Mouse (Mus musculus) stomach, embryonic 16.5 days (tissue): ENCODE data around the gene Egfl8. TPM values are rescaled to one million over a fixed set of nuclear protein-coding genes. Genes with fewer than 3 reads are reported as not detected.

ENCODE experiments used
- ATAC-seq: fragments of 200-750 bp; cut with Nextera tagmentation; 2 replicates; pipeline ENCODE4 v1.8.0; 2017; ENCODE audit warnings: moderate number of reproducible peaks, moderate TSS enrichment; ENCODE audit not compliant: insufficient read depth, low FRiP score
- H3K27ac ChIP-seq: fragments of 300-500 bp; sonication (generic); 2 replicates; pipeline ENCODE4 v1.5.1; 2014; ENCODE audit warnings: low read length
- H3K27me3 ChIP-seq: fragments of 300-500 bp; sonication (generic); 2 replicates; pipeline ENCODE4 v1.6.1; 2014; ENCODE audit warnings: low read length, control low read depth, mixed read lengths; ENCODE audit not compliant: control insufficient read depth, insufficient read depth
- H3K36me3 ChIP-seq: fragments of 300-500 bp; sonication (generic); 2 replicates; pipeline ENCODE4 v1.6.1; 2014; ENCODE audit warnings: low read length; ENCODE audit not compliant: control insufficient read depth, insufficient read depth
- H3K4me1 ChIP-seq: fragments of 300-500 bp; sonication (generic); 2 replicates; pipeline ENCODE4 v1.6.1; 2014; ENCODE audit warnings: low read length, control low read depth, mixed read lengths; ENCODE audit not compliant: control insufficient read depth, insufficient read depth
- H3K4me2 ChIP-seq: fragments of 300-500 bp; sonication (generic); 2 replicates; pipeline ENCODE4 v1.6.1; 2014; ENCODE audit warnings: low read depth, low read length, mixed read lengths
- H3K4me3 ChIP-seq: fragments of 300-500 bp; sonication (generic); replicated peaks from 2 replicates; pipeline ENCODE4 v1.5.1; 2014; ENCODE audit warnings: mild to moderate bottlenecking, low read length
- H3K9ac ChIP-seq: fragments of 300-500 bp; sonication (generic); 2 replicates; pipeline ENCODE4 v1.6.1; 2014; ENCODE audit warnings: low read length
- H3K9me3 ChIP-seq: fragments of 300-500 bp; sonication (generic); replicated peaks from 2 replicates; pipeline ENCODE4 v1.6.1; 2016; ENCODE audit warnings: low read length, control low read depth; ENCODE audit not compliant: control insufficient read depth
- WGBS: fragments of 180-500 bp; shearing (Covaris S2); extraction: QIAGEN DNeasy Blood & Tissue Kit; methylation state at CpG from one replicate; pipeline ENCODE4 v1.1.7; 2014; 5-methylcytosine and 5-hydroxymethylcytosine counted together
- polyA plus RNA-seq: library from polyadenylated mRNA; unstranded; fragments of >200 nt; fragmentation: Nextera tagmentation; extraction: Ambion mirVana; gene quantifications from 2 replicates; pipeline ENCODE4 v1.2.1, GENCODE M21; 2015

The Egfl8 gene
- polyA plus RNA-seq, 1 experiment from 2014 or later = 3.5 TPM

DNA sequence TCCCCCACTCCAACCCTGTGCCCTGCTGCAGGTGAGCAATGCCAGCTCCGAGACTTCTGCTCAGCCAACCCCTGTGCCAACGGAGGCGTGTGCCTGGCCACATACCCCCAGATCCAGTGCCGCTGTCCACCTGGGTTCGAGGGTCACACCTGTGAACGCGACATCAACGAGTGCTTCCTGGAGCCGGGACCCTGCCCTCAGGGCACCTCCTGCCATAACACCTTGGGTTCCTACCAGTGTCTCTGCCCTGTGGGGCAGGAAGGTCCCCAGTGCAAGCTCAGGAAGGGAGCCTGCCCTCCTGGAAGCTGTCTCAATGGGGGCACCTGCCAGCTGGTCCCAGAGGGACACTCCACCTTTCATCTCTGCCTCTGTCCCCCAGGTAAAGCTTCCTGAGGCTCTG is 48.5 kb downstream of the Egfl8 start:
- 70% methylated on average over 9 of the region's 9 CpGs for WGBS

DNA sequence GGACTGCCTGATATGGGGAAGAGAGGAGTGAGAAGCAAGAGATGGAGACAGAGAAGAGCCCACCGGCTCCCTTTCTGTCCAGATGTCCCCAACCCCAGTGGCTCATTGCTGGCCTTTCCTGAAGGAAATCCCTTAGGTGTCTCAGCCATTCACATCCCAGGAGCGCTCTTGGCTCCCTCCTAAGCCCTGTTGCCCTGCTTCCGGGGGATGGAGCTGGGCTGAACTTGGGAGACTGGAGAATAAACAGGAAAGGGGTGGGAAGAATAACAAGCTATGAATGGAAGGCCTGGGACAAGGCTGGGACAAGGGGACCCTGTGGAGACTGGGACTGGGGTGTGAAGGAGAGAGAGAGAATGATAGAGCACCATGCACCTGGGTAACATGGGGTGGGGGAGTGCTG is 51.0 kb downstream of the Egfl8 start:
- WGBS = 34% methylated on average over 3 of the region's 3 CpGs
- H3K9ac ChIP-seq = peak overlapping the region; percentile 46; the same call in 1 of the 2 replicates

More for the DNA sequence above, 48.5 kb downstream of the Egfl8 start:
- no peak overlapping the region for H3K9ac ChIP-seq
- H3K9me3 ChIP-seq = no peaks in the 10 kb centered on the region
- ATAC-seq = no peak
- H3K36me3 ChIP-seq = no peaks in the 10 kb centered on the region
- H3K4me1 ChIP-seq = peaks cover 10% of the 10 kb centered on the region
- H3K27ac ChIP-seq = no peak overlapping the region
- H3K4me2 ChIP-seq = no peak overlapping the region
- no peaks in the 10 kb centered on the region for H3K27me3 ChIP-seq
- no peak overlapping the region for H3K4me3 ChIP-seq

DNA sequence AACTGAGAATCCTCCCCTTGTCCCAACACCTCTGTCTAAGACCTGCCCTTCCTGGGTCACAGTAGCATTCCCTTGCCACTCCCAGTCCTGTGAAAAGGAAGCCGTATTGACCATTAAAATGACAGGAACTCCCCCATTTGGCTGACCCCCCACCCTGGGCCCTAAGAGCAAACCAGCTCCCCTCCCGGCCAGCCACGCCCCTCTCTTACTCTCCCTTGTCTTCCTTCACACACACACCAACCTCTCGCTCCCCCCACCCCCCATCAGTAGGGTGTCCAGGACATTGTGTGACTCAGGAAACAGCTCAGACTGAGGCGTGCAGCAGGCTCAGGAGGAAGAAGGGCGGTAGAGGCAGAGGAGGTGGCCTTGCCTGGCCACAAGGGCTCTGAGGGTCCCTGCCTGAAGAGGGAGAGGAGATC is 51.8 kb downstream of the Egfl8 start, which contains the start of gene Notch4:
TSS of gene Notch4 (plus strand) at position 266 of the 419 bp plus-strand sequence.
- peak; percentile 79; the same call in 1 of the 2 replicates for ATAC-seq
- Histone ChIP-seq H3K36me3 (no peaks in the 10 kb centered on the region), H3K27ac (peak within 1 kb of the TSS; percentile 71), H3K4me1 (peaks cover 10% of the 10 kb centered on the region), H3K27me3 (no peaks in the 10 kb centered on the region), H3K9me3 (no peaks in the 10 kb centered on the region), H3K9ac (peak within 1 kb of the TSS; percentile 46), H3K4me3 (peak within 1 kb of the TSS; percentile 14), H3K4me2 (peak within 1 kb of the TSS; percentile 22)
- 6% methylated on average over 6 of the region's 6 CpGs for WGBS

More for the DNA sequence above, 51.0 kb downstream of the Egfl8 start:
- no peaks in the 10 kb centered on the region for H3K9me3 ChIP-seq
- ATAC-seq = no peak
- peak overlapping the region; percentile 71 for H3K27ac ChIP-seq
- peaks cover 10% of the 10 kb centered on the region for H3K4me1 ChIP-seq
- no peaks in the 10 kb centered on the region for H3K36me3 ChIP-seq
- H3K4me2 ChIP-seq = peak overlapping the region; percentile 22
- no peaks in the 10 kb centered on the region for H3K27me3 ChIP-seq
- H3K4me3 ChIP-seq = peak overlapping the region; percentile 14

DNA sequence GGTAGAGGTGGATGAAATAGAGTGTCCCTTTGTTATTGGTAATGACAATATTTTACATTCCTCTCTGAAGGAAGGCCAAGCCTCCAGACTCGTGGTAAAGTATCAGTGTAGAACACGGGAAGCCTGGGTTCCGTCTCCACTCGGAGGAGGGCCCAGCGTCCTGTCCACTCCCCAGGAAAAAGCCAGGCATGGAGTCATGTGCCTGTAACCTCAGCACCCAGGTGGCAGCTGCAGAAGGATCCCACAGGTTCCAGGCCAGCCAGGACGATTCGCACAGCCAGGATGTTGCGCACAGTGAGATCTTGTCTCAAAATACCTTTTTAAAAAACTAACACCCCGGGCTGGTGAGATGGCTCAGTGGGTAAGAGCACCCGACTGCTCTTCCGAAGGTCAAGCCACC is 52.4 kb downstream of the Egfl8 start:
- no peaks in the 10 kb centered on the region for H3K27me3 ChIP-seq
- no peak overlapping the region for H3K4me2 ChIP-seq
- 70% methylated on average over 11 of the region's 11 CpGs for WGBS
- H3K9me3 ChIP-seq = no peaks in the 10 kb centered on the region
- H3K9ac ChIP-seq = no peak overlapping the region
- peaks cover 10% of the 10 kb centered on the region for H3K4me1 ChIP-seq
- ATAC-seq = no peak
- H3K27ac ChIP-seq = no peak overlapping the region
- no peak overlapping the region for H3K4me3 ChIP-seq
- H3K36me3 ChIP-seq = no peaks in the 10 kb centered on the region

Other genes starting within 250 kb of the Egfl8 start
- 3.5 TPM in 2 replicates for gene Btnl1, start 238.8 kb downstream of the Egfl8 start, polyA plus RNA-seq
- gene BC051142, start 217.2 kb downstream of the Egfl8 start, polyA plus RNA-seq = 1.8 TPM in 2 replicates
- gene Btnl4, start 138.7 kb downstream of the Egfl8 start, polyA plus RNA-seq = 3.8 and 3.9 TPM in 2 replicates
- gene Btnl6, start 98.6 kb downstream of the Egfl8 start, polyA plus RNA-seq = 2.6 and 3.6 TPM in 2 replicates
- 4.7 and 4.9 TPM in 2 replicates for gene Notch4, start 51.7 kb downstream of the Egfl8 start, polyA plus RNA-seq
- 9.3 and 10.4 TPM in 2 replicates for gene Gpsm3, start 26.2 kb downstream of the Egfl8 start, polyA plus RNA-seq
- 6.8 and 8.4 TPM in 2 replicates for gene Pbx2, start 24.7 kb downstream of the Egfl8 start, polyA plus RNA-seq
- gene Ager, start 18.1 kb downstream of the Egfl8 start, polyA plus RNA-seq = 2.7 and 3.0 TPM in 2 replicates
- 129 and 141 TPM in 2 replicates for gene Rnf5, start 12.3 kb downstream of the Egfl8 start, polyA plus RNA-seq
- 42.6 TPM in 2 replicates for gene Agpat1, start 11.7 kb downstream of the Egfl8 start, polyA plus RNA-seq
- 25.2 and 25.7 TPM in 2 replicates for gene Ppt2, start 12.5 kb upstream of the Egfl8 start, polyA plus RNA-seq
- gene Prrt1, start 13.6 kb upstream of the Egfl8 start, polyA plus RNA-seq = 0.31 and 0.45 TPM in 2 replicates
- 13.1 and 14.4 TPM in 2 replicates for gene Fkbpl, start 28.8 kb upstream of the Egfl8 start, polyA plus RNA-seq
- 73.5 and 78.0 TPM in 2 replicates for gene Atf6b, start 31.2 kb upstream of the Egfl8 start, polyA plus RNA-seq
- gene Tnxb, start 54.6 kb upstream of the Egfl8 start, polyA plus RNA-seq = 1.3 and 1.8 TPM in 2 replicates
- 0.89 and 0.99 TPM in 2 replicates for gene C4b, start 127.9 kb upstream of the Egfl8 start, polyA plus RNA-seq
- gene Cyp21a1, start 188.6 kb upstream of the Egfl8 start, polyA plus RNA-seq = 0.21 and 6.9 TPM in 2 replicates
- gene Stk19, start 221.0 kb upstream of the Egfl8 start, polyA plus RNA-seq = 23.8 and 25.8 TPM in 2 replicates
- 48.9 and 53.3 TPM in 2 replicates for gene Dxo, start 221.0 kb upstream of the Egfl8 start, polyA plus RNA-seq
- gene Skiv2l, start 234.2 kb upstream of the Egfl8 start, polyA plus RNA-seq = 45.0 and 48.1 TPM in 2 replicates
- 89.5 and 96.4 TPM in 2 replicates for gene Nelfe, start 234.4 kb upstream of the Egfl8 start, polyA plus RNA-seq
- 27.8 and 28.9 TPM in 2 replicates for gene Cfb, start 246.5 kb upstream of the Egfl8 start, polyA plus RNA-seq